Mouse (Mus musculus): ENCODE measurements around the gene Tlr9. TPM values are rescaled to one million over a fixed set of nuclear protein-coding genes. Genes with fewer than 3 reads are reported as not detected.

Gene Tlr9
- polyA plus RNA-seq, 1 experiment from 2014 or later: not detected

DNA sequence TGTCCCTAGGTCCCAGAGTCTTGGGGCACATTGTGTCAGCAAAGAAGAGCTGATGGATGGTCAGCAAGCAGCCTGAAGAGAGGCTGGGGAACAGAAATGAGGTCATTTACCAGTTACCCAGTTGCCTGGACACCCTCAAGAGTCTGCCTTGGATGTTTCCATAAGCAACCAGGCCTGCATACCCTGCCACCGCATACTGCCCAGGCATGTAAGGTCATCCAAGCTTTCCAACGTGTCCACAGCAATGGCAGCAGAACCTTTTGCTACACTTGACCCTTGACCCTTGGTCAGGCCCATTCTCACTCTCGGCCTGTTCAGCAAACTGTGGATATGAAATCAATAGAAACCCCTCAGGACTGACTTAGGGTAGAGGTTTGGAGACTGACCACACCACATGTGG is 39.1 kb downstream of the Tlr9 start:
- no peak for ATAC-seq (ENCODE audit: low FRiP score)

DNA sequence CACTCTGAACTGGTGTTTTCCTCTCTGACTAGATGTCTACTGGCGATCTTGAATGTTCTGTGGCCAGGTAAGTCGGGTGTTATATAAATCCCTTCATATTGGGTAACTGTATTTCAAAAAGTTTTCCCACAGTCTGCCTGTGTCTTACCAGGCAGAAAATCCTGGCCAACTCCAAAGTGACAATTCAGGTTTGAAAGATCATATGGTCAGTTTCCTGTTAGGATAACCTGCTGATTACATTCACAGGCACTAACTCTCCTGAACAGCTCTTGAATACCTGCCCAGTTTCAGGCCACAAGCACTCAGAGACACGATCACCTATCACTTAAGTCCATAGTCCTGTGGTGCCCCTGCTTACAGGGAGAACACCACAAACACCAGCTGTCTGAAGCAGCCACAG is 39.7 kb downstream of the Tlr9 start:
- Histone ChIP-seq H3K4me3 (replicated peaks) (no peak overlapping the region), H3K27ac (replicated peaks) (no peak overlapping the region), H3K4me1 (no peaks in the 10 kb centered on the region), H3K4me2 (no peak overlapping the region), H3K9ac (replicated peaks) (no peak overlapping the region), H3K27me3 (replicated peaks) (no peaks in the 10 kb centered on the region), H3K36me3 (no peaks in the 10 kb centered on the region), H3K9me3 (replicated peaks) (no peaks in the 10 kb centered on the region)
- 89% methylated on average over 3 of the region's 3 CpGs for WGBS
- no peak for ATAC-seq (ENCODE audit: low FRiP score)

More for the DNA sequence above, 39.1 kb downstream of the Tlr9 start:
- H3K4me3 ChIP-seq (replicated peaks): no peak overlapping the region
- no peaks in the 10 kb centered on the region for H3K9me3 ChIP-seq (replicated peaks)
- H3K9ac ChIP-seq (replicated peaks): no peak overlapping the region
- no peaks in the 10 kb centered on the region for H3K27me3 ChIP-seq (replicated peaks)
- H3K4me2 ChIP-seq: no peak overlapping the region
- 80% methylated on average over 3 of the region's 3 CpGs for WGBS
- no peaks in the 10 kb centered on the region for H3K36me3 ChIP-seq
- no peaks in the 10 kb centered on the region for H3K4me1 ChIP-seq
- H3K27ac ChIP-seq (replicated peaks): no peak overlapping the region

DNA sequence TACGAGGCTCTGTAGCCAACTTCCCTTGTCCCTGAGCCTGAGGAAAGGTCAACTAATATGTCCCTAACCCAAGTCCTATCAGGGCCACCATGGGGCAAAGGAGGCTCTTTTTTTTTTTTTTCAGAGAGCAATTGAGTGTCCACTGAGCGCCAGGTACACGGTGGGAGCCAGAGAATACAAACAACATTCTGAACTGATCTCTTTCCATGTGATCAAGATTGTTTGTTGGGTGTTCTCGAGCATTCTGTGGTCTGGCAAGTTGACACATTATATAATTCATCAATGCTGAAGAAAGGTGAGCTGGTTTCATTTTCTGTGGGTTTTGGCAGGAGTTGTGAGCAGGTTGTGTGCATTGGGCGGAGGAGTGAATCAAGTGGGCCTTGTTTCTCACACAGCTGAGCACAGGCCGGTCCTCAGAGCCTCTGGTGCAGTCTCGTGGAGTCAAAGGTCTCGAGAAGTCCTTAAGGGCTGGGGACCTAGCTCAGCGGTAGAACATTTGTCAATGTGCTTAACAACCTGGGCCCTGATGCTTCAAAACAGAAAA is 41.1 kb downstream of the Tlr9 start:
- Histone ChIP-seq H3K4me1 (no peaks in the 10 kb centered on the region), H3K9me3 (replicated peaks) (no peaks in the 10 kb centered on the region), H3K4me3 (replicated peaks) (no peak overlapping the region), H3K4me2 (no peak overlapping the region), H3K9ac (replicated peaks) (no peak overlapping the region), H3K27ac (replicated peaks) (no peak overlapping the region), H3K36me3 (no peaks in the 10 kb centered on the region), H3K27me3 (replicated peaks) (no peaks in the 10 kb centered on the region)
- ATAC-seq (ENCODE audit: low FRiP score): no peak
- WGBS: 82% methylated on average over 9 of the region's 9 CpGs

DNA sequence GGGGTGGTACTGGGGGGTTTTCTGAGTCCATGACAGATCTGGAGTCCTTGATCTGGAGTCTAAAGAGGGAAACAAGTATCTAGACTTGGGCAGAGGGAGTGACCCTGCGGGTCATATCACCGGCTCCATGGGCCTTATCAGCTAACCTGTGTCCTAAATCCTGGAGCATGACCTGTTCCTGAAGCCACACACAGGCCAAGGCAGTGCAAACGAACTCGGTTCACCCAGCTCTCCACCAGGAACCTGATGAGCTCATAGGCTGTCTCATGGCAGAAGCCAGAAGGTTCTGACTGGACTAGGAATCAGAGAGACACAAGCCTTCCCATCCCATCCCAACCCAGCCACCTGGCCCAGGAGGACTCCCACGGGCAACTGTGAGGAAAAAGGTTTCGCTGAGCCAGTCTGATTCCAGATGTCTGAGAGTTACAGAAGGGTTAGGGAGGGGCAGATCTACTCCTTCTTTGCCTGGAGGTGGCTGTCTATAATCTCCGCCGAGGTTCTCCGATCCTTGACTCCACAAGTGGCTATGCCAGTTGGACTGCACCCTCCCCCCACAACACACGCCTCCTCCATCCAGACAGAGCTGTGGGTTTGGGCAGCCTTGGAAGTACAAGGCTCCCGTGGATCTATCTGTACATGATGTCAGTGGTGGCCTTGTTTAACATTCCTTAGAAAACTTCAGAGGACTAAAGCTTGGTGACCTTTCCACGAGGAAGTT is 43.1 kb downstream of the Tlr9 start:
- H3K36me3 ChIP-seq: no peaks in the 10 kb centered on the region
- no peak overlapping the region for H3K9ac ChIP-seq (replicated peaks)
- WGBS: 90% methylated on average over 12 of the region's 12 CpGs
- no peak overlapping the region for H3K27ac ChIP-seq (replicated peaks)
- H3K4me2 ChIP-seq: no peak overlapping the region
- H3K4me1 ChIP-seq: peaks cover 16% of the 10 kb centered on the region
- no peaks in the 10 kb centered on the region for H3K27me3 ChIP-seq (replicated peaks)
- no peaks in the 10 kb centered on the region for H3K9me3 ChIP-seq (replicated peaks)
- H3K4me3 ChIP-seq (replicated peaks): no peak overlapping the region
- no peak for ATAC-seq (ENCODE audit: low FRiP score)

DNA sequence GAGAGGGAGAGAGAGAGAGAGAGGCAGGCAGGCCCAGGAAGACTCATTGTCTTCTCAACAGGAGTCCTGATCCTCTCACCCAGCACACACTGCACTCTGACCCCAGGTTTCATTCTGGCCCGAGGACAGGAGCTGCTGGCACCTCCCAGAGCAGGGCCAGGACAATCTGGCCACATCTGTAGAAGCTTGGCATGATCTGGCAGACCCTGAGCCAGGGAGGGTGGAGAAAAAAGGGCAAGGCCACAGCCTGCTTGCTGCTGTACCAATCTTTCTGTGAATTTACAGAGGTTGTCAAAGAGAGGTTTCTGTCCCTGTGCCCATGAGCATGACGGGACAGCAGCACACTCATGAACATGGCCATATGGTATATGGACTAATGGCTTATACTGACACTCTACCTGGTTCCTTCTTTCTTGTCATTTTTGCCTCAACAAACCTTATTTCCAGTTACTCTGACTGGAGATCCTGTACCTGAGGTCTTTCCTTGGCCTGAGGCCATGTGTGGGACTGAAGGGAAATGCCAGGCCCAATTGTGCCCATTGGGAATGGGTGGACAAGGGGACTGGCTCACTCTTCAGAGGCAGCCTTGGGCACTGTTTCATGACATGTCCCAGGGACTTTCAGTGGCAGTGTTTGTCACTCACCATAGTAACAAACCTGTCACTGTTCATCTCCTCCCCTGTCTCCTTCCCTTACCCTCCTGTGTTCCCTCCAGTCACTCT is 44.7 kb downstream of the Tlr9 start:
- H3K36me3 ChIP-seq: no peaks in the 10 kb centered on the region
- no peak overlapping the region for H3K4me3 ChIP-seq (replicated peaks)
- no peak overlapping the region for H3K4me2 ChIP-seq
- WGBS: 52% methylated on average over 2 of the region's 2 CpGs
- no peak for ATAC-seq (ENCODE audit: low FRiP score)
- H3K27me3 ChIP-seq (replicated peaks): no peaks in the 10 kb centered on the region
- no peaks in the 10 kb centered on the region for H3K9me3 ChIP-seq (replicated peaks)
- peaks cover 16% of the 10 kb centered on the region for H3K4me1 ChIP-seq
- no peak overlapping the region for H3K9ac ChIP-seq (replicated peaks)
- H3K27ac ChIP-seq (replicated peaks): no peak overlapping the region

DNA sequence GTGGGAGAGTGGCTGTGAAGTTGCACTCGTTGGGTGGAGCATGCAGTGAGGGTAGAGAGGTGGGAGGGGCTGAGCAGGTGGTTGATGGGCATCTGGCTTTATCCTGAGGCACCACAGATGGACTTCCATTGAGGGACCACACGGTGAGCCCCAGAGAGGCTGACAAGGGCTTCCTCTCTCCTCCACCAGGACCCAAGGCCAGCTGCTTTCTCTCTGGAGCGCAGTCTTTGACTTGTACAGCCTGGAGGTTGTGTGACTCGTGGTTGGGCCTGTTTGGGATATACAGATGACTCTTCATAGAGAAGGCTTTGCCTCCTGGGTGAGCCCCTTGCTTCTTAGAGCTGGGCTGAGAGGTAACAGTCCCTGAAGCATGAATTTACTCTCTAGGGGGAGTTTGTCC is 46.0 kb downstream of the Tlr9 start:
- Histone ChIP-seq H3K9ac (replicated peaks) (no peak overlapping the region), H3K36me3 (no peaks in the 10 kb centered on the region), H3K9me3 (replicated peaks) (no peaks in the 10 kb centered on the region), H3K27me3 (replicated peaks) (no peaks in the 10 kb centered on the region), H3K4me2 (no peak overlapping the region), H3K4me1 (peaks cover 16% of the 10 kb centered on the region), H3K4me3 (replicated peaks) (no peak overlapping the region), H3K27ac (replicated peaks) (no peak overlapping the region)
- ATAC-seq (ENCODE audit: low FRiP score): no peak
- 40% methylated on average over 4 of the region's 4 CpGs for WGBS

DNA sequence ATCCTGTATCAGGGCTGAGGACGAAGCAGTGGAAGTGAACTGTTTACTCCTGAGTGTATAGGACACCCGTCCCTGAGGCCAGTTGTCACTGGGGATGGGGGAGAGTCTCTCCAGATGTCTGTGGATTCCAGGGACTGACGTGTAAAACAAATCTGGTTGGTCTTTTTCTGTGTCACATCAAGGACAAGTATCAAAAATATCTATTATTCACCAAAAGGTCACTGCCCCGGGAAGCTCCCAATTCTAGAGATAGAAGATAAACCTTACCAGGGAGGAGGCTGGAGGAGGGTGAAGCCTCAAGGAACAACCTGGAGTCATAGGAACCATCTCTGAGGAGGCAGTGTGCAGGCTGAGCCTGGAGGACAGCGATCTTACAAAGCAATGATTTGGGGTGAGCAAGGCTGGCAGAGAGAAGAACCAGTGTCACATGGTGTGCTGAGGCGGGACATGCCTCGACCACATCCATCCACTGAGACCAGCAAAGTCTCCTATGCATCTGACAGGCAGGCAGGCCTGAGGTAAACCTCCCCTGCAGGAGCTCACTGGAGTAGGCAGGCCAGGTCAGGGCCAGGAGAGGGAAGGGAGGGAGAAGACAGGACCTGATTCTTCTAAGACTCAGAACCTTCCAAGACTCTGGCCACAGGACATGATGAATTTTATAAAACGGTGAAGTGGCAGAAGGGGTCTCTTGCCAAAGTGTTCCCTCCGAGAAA is 46.8 kb downstream of the Tlr9 start:
- H3K9ac ChIP-seq (replicated peaks): 0 out of 2 replicates have a peak overlapping the region, but pooled peaks have one; percentile 0
- no peaks in the 10 kb centered on the region for H3K36me3 ChIP-seq
- no peaks in the 10 kb centered on the region for H3K9me3 ChIP-seq (replicated peaks)
- peaks cover 16% of the 10 kb centered on the region for H3K4me1 ChIP-seq
- WGBS: 63% methylated on average over 9 of the region's 9 CpGs
- H3K4me2 ChIP-seq: no peak overlapping the region
- H3K4me3 ChIP-seq (replicated peaks): no peak overlapping the region
- no peaks in the 10 kb centered on the region for H3K27me3 ChIP-seq (replicated peaks)
- peak overlapping the region; percentile 73; the same call in 1 of the 2 replicates for H3K27ac ChIP-seq (replicated peaks)
- peak; percentile 47; the same call in 1 of the 2 replicates for ATAC-seq (ENCODE audit: low FRiP score)

DNA sequence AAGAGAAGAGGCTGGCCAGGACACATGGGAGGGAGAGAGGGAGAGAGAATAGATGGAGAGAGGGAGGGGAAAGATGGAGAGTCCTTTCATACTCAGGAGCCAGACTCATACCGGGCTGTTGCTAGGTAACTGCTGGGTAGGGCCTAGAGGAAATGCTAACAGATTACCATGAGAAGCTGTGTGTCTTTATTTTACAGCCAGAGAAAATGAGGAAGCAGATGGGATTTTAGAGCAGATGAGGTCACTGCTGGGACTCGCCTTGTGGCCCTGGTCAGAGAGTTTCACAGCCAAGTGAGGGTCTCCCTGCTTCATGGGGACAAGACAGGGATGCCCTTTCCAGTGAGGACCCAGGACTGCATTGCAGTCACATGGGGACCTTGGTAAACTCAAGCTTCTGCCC is 47.5 kb downstream of the Tlr9 start:
- H3K27me3 ChIP-seq (replicated peaks): no peaks in the 10 kb centered on the region
- H3K9ac ChIP-seq (replicated peaks): 0 out of 2 replicates have a peak overlapping the region, but pooled peaks have one; percentile 0
- 9% methylated on average over 2 of the region's 2 CpGs for WGBS
- H3K27ac ChIP-seq (replicated peaks): peak overlapping the region; percentile 73
- H3K36me3 ChIP-seq: no peaks in the 10 kb centered on the region
- peaks cover 16% of the 10 kb centered on the region for H3K4me1 ChIP-seq
- H3K9me3 ChIP-seq (replicated peaks): no peaks in the 10 kb centered on the region
- no peak overlapping the region for H3K4me2 ChIP-seq
- ATAC-seq (ENCODE audit: low FRiP score): peak; percentile 72; the same call in 1 of the 2 replicates
- no peak overlapping the region for H3K4me3 ChIP-seq (replicated peaks)

DNA sequence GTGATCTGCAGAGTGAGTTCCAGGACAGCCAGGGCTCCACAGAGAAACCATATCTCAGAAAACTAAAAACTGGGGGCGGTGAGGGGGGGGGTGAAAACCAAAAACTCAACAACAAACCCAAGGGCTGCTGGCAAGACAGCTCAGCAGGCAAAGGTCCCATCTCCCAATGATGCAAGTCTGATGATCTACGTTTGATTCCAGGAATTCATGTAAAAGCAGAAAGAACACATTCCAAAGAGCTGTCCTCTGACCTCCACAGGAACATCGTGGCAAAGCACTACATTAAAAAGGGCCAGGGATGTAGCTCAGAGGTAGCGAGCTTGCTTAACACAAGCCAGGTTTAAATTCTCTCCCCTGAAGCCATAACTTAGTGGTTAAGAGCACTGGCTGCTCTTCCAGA is 48.3 kb downstream of the Tlr9 start:
- ATAC-seq (ENCODE audit: low FRiP score): no peak

DNA sequence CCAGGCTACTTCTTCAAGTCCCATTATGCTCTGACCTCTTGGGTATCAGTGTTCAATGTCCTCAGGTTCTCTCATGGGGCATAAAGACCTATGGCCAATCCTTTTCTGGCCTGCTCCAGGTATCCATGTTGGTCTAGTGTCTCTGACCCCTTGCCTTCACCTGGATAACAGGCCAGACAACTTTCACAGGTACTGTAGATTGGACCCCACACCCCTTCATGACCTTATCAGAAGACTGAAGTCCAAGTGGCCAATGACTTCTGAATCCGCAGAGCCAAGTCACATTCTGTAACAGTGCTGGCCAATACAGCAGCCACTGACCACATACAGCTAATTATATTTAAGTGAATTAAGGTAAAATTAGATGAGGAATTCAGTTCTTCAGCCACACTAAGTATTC is 49.9 kb downstream of the Tlr9 start:
- no peak overlapping the region for H3K4me3 ChIP-seq (replicated peaks)
- H3K36me3 ChIP-seq: no peaks in the 10 kb centered on the region
- 95% methylated on average over 1 of the region's 1 CpGs for WGBS
- no peak for ATAC-seq (ENCODE audit: low FRiP score)
- H3K27me3 ChIP-seq (replicated peaks): no peaks in the 10 kb centered on the region
- no peak overlapping the region for H3K4me2 ChIP-seq
- H3K27ac ChIP-seq (replicated peaks): no peak overlapping the region
- H3K9ac ChIP-seq (replicated peaks): no peak overlapping the region
- peaks cover 16% of the 10 kb centered on the region for H3K4me1 ChIP-seq
- H3K9me3 ChIP-seq (replicated peaks): no peaks in the 10 kb centered on the region

More for the DNA sequence above, 48.3 kb downstream of the Tlr9 start:
- Histone ChIP-seq H3K9ac (replicated peaks) (no peak overlapping the region), H3K36me3 (no peaks in the 10 kb centered on the region), H3K4me2 (no peak overlapping the region), H3K27me3 (replicated peaks) (no peaks in the 10 kb centered on the region), H3K9me3 (replicated peaks) (no peaks in the 10 kb centered on the region), H3K4me3 (replicated peaks) (no peak overlapping the region), H3K27ac (replicated peaks) (no peak overlapping the region), H3K4me1 (peaks cover 16% of the 10 kb centered on the region)
- 87% methylated on average over 4 of the region's 4 CpGs for WGBS

DNA sequence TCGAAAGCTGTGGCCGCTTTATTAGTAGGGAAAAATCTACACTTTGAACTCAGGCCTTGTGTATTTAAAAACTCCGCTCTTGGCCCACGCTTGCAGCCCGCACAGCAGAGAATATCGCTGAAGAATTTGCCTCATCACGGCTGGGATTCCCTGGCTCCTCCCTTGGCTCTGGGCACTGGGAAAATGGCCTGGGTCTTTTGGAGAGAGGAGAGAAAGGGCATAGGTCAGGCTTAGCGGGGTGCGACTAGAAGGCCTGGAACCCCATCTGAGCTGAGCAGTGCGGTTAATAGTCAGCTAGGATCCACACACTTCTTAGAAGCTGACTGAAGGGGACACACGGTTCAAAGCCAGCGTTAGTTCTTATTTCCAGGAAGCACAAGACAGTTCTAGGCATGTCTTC is 50.9 kb downstream of the Tlr9 start:
- WGBS: 88% methylated on average over 12 of the region's 12 CpGs

More for the DNA sequence above, 50.9 kb downstream of the Tlr9 start:
- Histone ChIP-seq H3K36me3 (no peaks in the 10 kb centered on the region), H3K9ac (replicated peaks) (no peak overlapping the region), H3K27ac (replicated peaks) (no peak overlapping the region), H3K4me3 (replicated peaks) (no peak overlapping the region), H3K4me1 (peaks cover 16% of the 10 kb centered on the region), H3K27me3 (replicated peaks) (no peaks in the 10 kb centered on the region), H3K4me2 (no peak overlapping the region), H3K9me3 (replicated peaks) (no peaks in the 10 kb centered on the region)
- ATAC-seq (ENCODE audit: low FRiP score): no peak

All from neural tube, embryonic 15.5 days (tissue).